Mouse (Mus musculus): Measurements from ENCODE around the gene Tnfaip1. TPM values are rescaled to one million over a fixed set of nuclear protein-coding genes. Genes with fewer than 3 reads are reported as not detected.
A peak's percentile ranks its signal among the peaks of the same experiment; 100 is the strongest.

Gene Tnfaip1
- total and polyA plus RNA-seq, 3 experiments: 19.5 to 44.9 (median 24.6) TPM

- peak within 1 kb of the TSS; percentile 99 for H3K4me2 ChIP-seq (ENCODE audit: insufficient read depth, low read depth, poor library complexity, severe bottlenecking)
- peak within 1 kb of the TSS; percentile 14; the same call in 1 of the 2 replicates for H3K27ac ChIP-seq (ENCODE audit: insufficient read depth, low read depth)
- DNase-seq (ENCODE audit: extremely low read depth): peak; percentile 97
- peak within 1 kb of the TSS; percentile 94 for H3K9ac ChIP-seq (ENCODE audit: insufficient read depth, low read depth)
- H3K4me3 ChIP-seq (replicated peaks in 1 of 3; ENCODE audit: low read depth in 2 of 3, low read length in 2 of 3, poor library complexity in 1 of 3): peak within 1 kb of the TSS; percentile 74 to 85 (median 83)
- peaks cover 42 to 59% of the 10 kb centered on the region in 2 experiments for H3K36me3 ChIP-seq (replicated peaks in 1 of 2; ENCODE audit: control insufficient read depth in 1 of 2, insufficient read depth in 1 of 2, low read length in 1 of 2)
- H3K9me3 ChIP-seq (replicated peaks; ENCODE audit: low read length): no peaks in the 10 kb centered on the region
- dilution Hi-C loops (cut with MboI; ENCODE audit: extremely low pct_ligation_motif_present, extremely low pct_unique_long_range_greater_than_20kb, low sequenced_read_pairs) (no loop called here), in situ Hi-C loops (cut with MboI; ENCODE audit: low pct_ligation_motif_present, low pct_unique_long_range_greater_than_20kb, low sequenced_read_pairs) (no loop called here)
- no peaks in the 10 kb centered on the region for H3K27me3 ChIP-seq (replicated peaks)
- peaks cover 25% of the 10 kb centered on the region for H3K79me2 ChIP-seq (replicated peaks; ENCODE audit: control insufficient read depth, extremely low read depth, insufficient read depth, poor library complexity, severe bottlenecking)
- peaks cover 0 to 31% of the 10 kb centered on the region in 2 experiments; a peak in 2 of 4 replicates for H3K4me1 ChIP-seq (ENCODE audit: control insufficient read depth in 1 of 2, insufficient read depth in 2 of 2)
- peak; percentile 99 for TF ChIP-seq POLR2A (IDR thresholded peaks at IDR 0.05; ENCODE audit: low read depth, low read length)
- peak; percentile 88 for TF ChIP-seq ELF1 (IDR thresholded peaks at IDR 0.05; ENCODE audit: low read depth, low read length)
- peak; percentile 82 for TF ChIP-seq POLR2AphosphoS2 (IDR thresholded peaks at IDR 0.05; ENCODE audit: low read depth, low read length)
- TF ChIP-seq KAT2A (IDR thresholded peaks at IDR 0.05; ENCODE audit: insufficient replicate concordance, low read length): 0 out of 2 replicates have a peak, but pooled peaks have one; percentile 70
- TF ChIP-seq RAD21 (IDR thresholded peaks at IDR 0.05; ENCODE audit: low read depth, low read length): no peak
- no peak for TF ChIP-seq SMC3 (IDR thresholded peaks at IDR 0.05; ENCODE audit: low read depth, low read length)
- TF ChIP-seq CHD2 (IDR thresholded peaks at IDR 0.05; ENCODE audit: low read length): peak; percentile 30; the same call in 1 of the 2 replicates
- peak; percentile 99 for TF ChIP-seq NELFE (IDR thresholded peaks at IDR 0.05; ENCODE audit: low read depth, low read length)
- peak; percentile 63; the same call in 1 of the 2 replicates for TF ChIP-seq UBTF (IDR thresholded peaks at IDR 0.05; ENCODE audit: low read depth, low read length)
- TF ChIP-seq MEF2A (IDR thresholded peaks at IDR 0.05; ENCODE audit: borderline replicate concordance, low read depth, low read length): peak; percentile 54
- TF ChIP-seq MAZ (IDR thresholded peaks at IDR 0.05; ENCODE audit: low read depth, low read length): peak; percentile 81; the same call in 1 of the 2 replicates
- TF ChIP-seq TCF12 (IDR thresholded peaks at IDR 0.05; ENCODE audit: low read depth, low read length): peak; percentile 95
- TF ChIP-seq GABPA (IDR thresholded peaks at IDR 0.05; ENCODE audit: insufficient replicate concordance, low read depth, low read length): no peak
- TF ChIP-seq MXI1 (IDR thresholded peaks at IDR 0.05; ENCODE audit: low read depth, low read length): peak; percentile 88
- peak; percentile 98 for TF ChIP-seq ZMIZ1 (IDR thresholded peaks at IDR 0.05; ENCODE audit: low read depth, low read length)
- TF ChIP-seq ETS1 (conservative IDR thresholded peaks at IDR 0.05; ENCODE audit: low read depth, low read length): no peak
- TF ChIP-seq HCFC1 (IDR thresholded peaks at IDR 0.05; ENCODE audit: low read depth, low read length): peak; percentile 87
- peak; percentile 55 for TF ChIP-seq NRF1 (IDR thresholded peaks at IDR 0.05; ENCODE audit: low read depth, low read length)
- TF ChIP-seq E2F4 (IDR thresholded peaks at IDR 0.05; ENCODE audit: insufficient replicate concordance, low read depth, low read length): no peak
- peak; percentile 92 for TF ChIP-seq SIN3A (IDR thresholded peaks at IDR 0.05; ENCODE audit: low read length)
- TF ChIP-seq JUN (IDR thresholded peaks at IDR 0.05; ENCODE audit: insufficient read depth, low read depth, low read length): no peak
- peak; percentile 29; the same call in 1 of the 2 replicates for TF ChIP-seq ZNF384 (IDR thresholded peaks at IDR 0.05; ENCODE audit: low read depth, low read length)
- TF ChIP-seq IRF4 (IDR thresholded peaks at IDR 0.05; ENCODE audit: low read depth, low read length): peak; percentile 61; the same call in 1 of the 2 replicates
- no peak for TF ChIP-seq ZKSCAN1 (IDR thresholded peaks at IDR 0.05; ENCODE audit: borderline replicate concordance, low read depth, low read length)
- TF ChIP-seq RCOR1 (conservative IDR thresholded peaks at IDR 0.05; ENCODE audit: low read depth, low read length): peak; percentile 76; the same call in 1 of the 2 replicates
- TF ChIP-seq MYC (IDR thresholded peaks at IDR 0.05; ENCODE audit: low read depth, low read length): peak; percentile 88; the same call in 1 of the 2 replicates
- TF ChIP-seq PAX5 (IDR thresholded peaks at IDR 0.05; ENCODE audit: low read length): no peak
- TF ChIP-seq BHLHE40 (IDR thresholded peaks at IDR 0.05; ENCODE audit: low read depth, low read length): peak; percentile 94
- peak; percentile 77 for TF ChIP-seq USF2 (conservative IDR thresholded peaks at IDR 0.05; ENCODE audit: low read depth, low read length)
- TF ChIP-seq MAX (IDR thresholded peaks at IDR 0.05; ENCODE audit: low read length): peak; percentile 87
- TF ChIP-seq USF1 (IDR thresholded peaks at IDR 0.05; ENCODE audit: low read depth, low read length): peak; percentile 89
- TF ChIP-seq JUND (conservative IDR thresholded peaks at IDR 0.05; ENCODE audit: low read depth, low read length): no peak
- 0 out of 2 replicates have a peak, but pooled peaks have one; percentile 52 for TF ChIP-seq MAFK (IDR thresholded peaks at IDR 0.05; ENCODE audit: insufficient replicate concordance, low read length)
- no peak for TF ChIP-seq CTCF (conservative IDR thresholded peaks at IDR 0.05 in 1 of 2, IDR thresholded peaks at IDR 0.05 in 1 of 2; ENCODE audit: low read depth in 2 of 2, low read length in 2 of 2)
- TF ChIP-seq TBP (conservative IDR thresholded peaks at IDR 0.05; ENCODE audit: low read depth, low read length): peak; percentile 85
- no peak for TF ChIP-seq EP300 (IDR thresholded peaks at IDR 0.05; ENCODE audit: low read length)
- TF ChIP-seq CHD1 (IDR thresholded peaks at IDR 0.05; ENCODE audit: low read depth, low read length): no peak
Measured at GRCm38 (mm10) chr11:78512025-78512957, 23.8 kb downstream of the Tnfaip1 start, which contains the start of the genes Tmem199 and Poldip2. Tmem199 (minus strand) TSS chr11:78512172. Poldip2 (plus strand) TSS chr11:78512193.
